Mouse (Mus musculus) G1E (cell line): ENCODE data around the gene G6pc. TPM values are rescaled to one million over a fixed set of nuclear protein-coding genes. Genes with fewer than 3 reads are reported as not detected.

Experiments
- ATAC-seq: 2 replicates; pipeline ENCODE4 v1.8.0; 2016; ENCODE audit warnings: mild to moderate bottlenecking; ENCODE audit not compliant: insufficient number of reproducible peaks, poor library complexity, low FRiP score, severe bottlenecking; ENCODE audit errors: extremely low read depth
- DNase-seq: peaks from one replicate; pipeline ENCODE4 v3.0.0; 2012; ENCODE audit warnings: low spot score
- H3K27me3 ChIP-seq: 2 replicates; pipeline ENCODE4 v1.6.1; 2012; ENCODE audit warnings: mild to moderate bottlenecking, low read length, inconsistent platforms; ENCODE audit not compliant: insufficient read depth
- H3K36me3 ChIP-seq: replicated peaks from 2 replicates; pipeline ENCODE3; 2012; ENCODE audit warnings: mild to moderate bottlenecking, inconsistent platforms
- H3K4me1 ChIP-seq: 2 replicates; pipeline ENCODE4 v1.6.1; 2012; ENCODE audit warnings: low read depth, low read length, inconsistent platforms, mixed read lengths; ENCODE audit not compliant: insufficient read depth
- H3K4me3 ChIP-seq: 2 replicates; pipeline ENCODE4 v1.5.1; 2012; ENCODE audit warnings: low read depth, mild to moderate bottlenecking, inconsistent platforms, low read length, moderate library complexity, mixed read lengths
- H3K9me3 ChIP-seq: replicated peaks from 2 replicates; pipeline ENCODE4 v1.6.1; 2012; ENCODE audit warnings: inconsistent platforms
- CTCF ChIP-seq: IDR thresholded peaks from 2 replicates; pipeline ENCODE4 v1.5.1; 2012; ENCODE audit warnings: low read depth, low read length, inconsistent platforms, mixed read lengths
- GATA1 ChIP-seq: IDR thresholded peaks from 2 replicates; pipeline ENCODE4 v1.6.1; 2012; ENCODE audit warnings: borderline replicate concordance, low read length, inconsistent platforms, mixed read lengths
- GATA2 ChIP-seq: IDR thresholded peaks from 2 replicates; pipeline ENCODE4 v1.6.1; 2012; ENCODE audit warnings: low read depth, low read length, inconsistent platforms, borderline replicate concordance
- POLR2AphosphoS5 ChIP-seq: IDR thresholded peaks from 2 replicates; pipeline ENCODE4 v1.6.1; 2012; ENCODE audit warnings: low read depth, low read length, inconsistent platforms; ENCODE audit not compliant: insufficient replicate concordance
- TAL1 ChIP-seq: conservative IDR thresholded peaks from 2 replicates; pipeline ENCODE4 v1.6.1; 2012; ENCODE audit warnings: low read depth, low read length, inconsistent platforms, mixed read lengths
- polyA plus RNA-seq: library from polyadenylated mRNA; stranded (reverse); fragments of >175 nt; gene quantifications from 2 replicates; pipeline ENCODE4 v1.2.3, GENCODE M21; 2012
- total RNA-seq, 2 experiments: library from RNA; stranded (forward) in 1 of 2; stranded (reverse) in 1 of 2; fragments of 200-1000 nt in 1 of 2; fragments of >200 nt in 1 of 2; fragmentation: Nextera tagmentation in 1 of 2; gene quantifications; 2 replicates each; pipeline ENCODE4 v1.2.3; 2014 to 2017

Gene G6pc
- total and polyA plus RNA-seq, 3 experiments, result 0.05 TPM; not detected in 2

GRCm38 (mm10) chr11:101395110-101395509 lies 27.7 kb downstream of the G6pc start:
- TF ChIP-seq TAL1 (no peak), CTCF (0 out of 2 replicates have a peak, but pooled peaks have one; percentile 37)
- ATAC-seq, result no peak
- no peak overlapping the region for H3K4me3 ChIP-seq
- peaks cover 3% of the 10 kb centered on the region; the same call in 1 of the 2 replicates for H3K4me1 ChIP-seq
- H3K9me3 ChIP-seq, result 0 out of 2 replicates have a peak, but pooled peaks cover 3% of the 10 kb centered on the region
- DNase-seq, result peak; percentile 26
- H3K27me3 ChIP-seq, result peaks cover 28% of the 10 kb centered on the region
- H3K36me3 ChIP-seq, result no peaks in the 10 kb centered on the region

GRCm38 (mm10) chr11:101415306-101415705 lies 47.9 kb downstream of the G6pc start:
- H3K4me1 ChIP-seq, result peaks cover 38% of the 10 kb centered on the region
- ATAC-seq (no peak), DNase-seq (no peak)
- peaks cover 50% of the 10 kb centered on the region for H3K36me3 ChIP-seq
- H3K27me3 ChIP-seq, result no peaks in the 10 kb centered on the region
- TF ChIP-seq GATA2 (no peak), GATA1 (no peak), POLR2AphosphoS5 (no peak), TAL1 (no peak), CTCF (no peak)
- no peak overlapping the region for H3K4me3 ChIP-seq
- no peaks in the 10 kb centered on the region for H3K9me3 ChIP-seq

DNA sequence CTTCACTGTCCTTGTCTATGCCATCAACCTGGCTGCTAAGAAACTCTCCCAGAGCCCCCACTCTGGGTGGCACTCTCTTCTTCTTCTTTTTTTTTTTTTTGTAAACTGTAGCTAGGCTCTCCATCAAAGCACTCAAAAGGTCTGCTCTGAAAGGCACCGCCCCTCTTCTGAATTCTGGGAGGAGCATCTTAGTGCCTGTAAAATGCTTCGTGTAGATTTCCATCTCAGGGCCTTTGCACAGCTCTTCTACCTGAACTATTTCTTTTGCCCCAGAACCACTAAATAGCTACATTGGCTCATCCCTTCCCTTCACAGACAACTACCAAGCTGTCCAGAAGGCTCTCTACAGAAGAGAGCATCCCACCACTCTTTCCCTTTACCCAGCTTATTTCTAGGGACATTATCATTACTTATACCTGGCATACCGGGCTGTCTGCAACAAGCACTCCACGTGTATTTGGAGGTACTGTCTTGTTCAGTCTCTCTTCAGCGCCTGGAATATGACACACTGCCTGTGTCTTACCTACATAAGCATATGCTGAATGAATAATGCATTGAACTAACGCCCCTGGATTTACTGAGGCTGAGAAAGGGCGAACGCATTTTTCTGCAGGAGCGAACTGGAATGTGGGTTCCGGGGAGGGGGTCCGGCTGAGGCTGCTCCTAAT lies 49.2 kb downstream of the G6pc start:
- Histone ChIP-seq H3K4me3 (peak overlapping the region; percentile 98), H3K4me1 (peaks cover 38% of the 10 kb centered on the region), H3K27me3 (no peaks in the 10 kb centered on the region), H3K36me3 (peaks cover 38% of the 10 kb centered on the region), H3K9me3 (no peaks in the 10 kb centered on the region)
- TF ChIP-seq POLR2AphosphoS5, result no peak
- no peak for TF ChIP-seq GATA2
- no peak for TF ChIP-seq GATA1
- no peak for TF ChIP-seq CTCF
- ATAC-seq (no peak), DNase-seq (peak; percentile 46)

DNA sequence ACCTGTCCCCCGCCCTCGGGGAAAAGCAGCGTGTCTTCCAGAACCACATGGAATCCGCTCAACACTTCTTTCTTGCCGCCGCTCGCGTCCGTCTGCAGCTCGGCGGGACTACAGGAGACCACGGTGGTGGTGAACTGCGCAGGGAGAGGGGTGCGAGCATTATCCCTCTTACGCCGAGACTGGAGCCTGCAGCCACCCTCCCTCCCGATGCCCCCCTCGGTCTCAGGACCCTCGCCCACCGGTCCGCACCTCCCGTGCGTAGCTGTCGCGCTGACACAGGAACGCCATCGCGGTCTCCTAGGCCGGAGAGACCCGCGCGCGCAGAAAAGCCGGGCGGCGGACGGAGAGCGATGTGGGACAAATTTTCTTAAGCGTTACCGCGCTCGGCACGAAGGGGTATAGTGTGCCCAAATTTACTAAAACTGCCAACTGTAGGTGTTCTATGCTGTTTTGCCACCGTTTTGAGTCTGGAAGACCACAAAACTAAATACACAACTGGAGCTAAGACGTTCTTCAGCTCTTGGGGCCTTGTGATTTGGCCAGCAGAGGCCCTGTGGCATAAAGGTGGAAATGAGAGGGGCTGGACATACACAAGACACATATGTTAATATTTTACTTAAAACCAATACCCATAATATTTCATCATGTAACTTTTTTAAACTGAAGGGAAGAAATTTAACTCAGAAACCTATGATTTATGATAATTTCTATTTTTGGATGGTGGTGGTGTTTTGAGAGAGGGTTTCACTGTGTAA lies 49.9 kb downstream of the G6pc start, which contains the start of gene Aarsd1:
Gene Aarsd1 (minus strand): TSS at position 515 of the 755 bp plus-strand sequence.
- peak; percentile 50 for DNase-seq
- H3K36me3 ChIP-seq, result peaks cover 31% of the 10 kb centered on the region
- peaks cover 44% of the 10 kb centered on the region for H3K4me1 ChIP-seq
- ATAC-seq, result peak; percentile 28
- H3K4me3 ChIP-seq, result peak within 1 kb of the TSS; percentile 98
- TF ChIP-seq CTCF (no peak), GATA1 (no peak), GATA2 (no peak), POLR2AphosphoS5 (no peak), TAL1 (no peak)
- H3K9me3 ChIP-seq, result no peaks in the 10 kb centered on the region
- no peaks in the 10 kb centered on the region for H3K27me3 ChIP-seq

GRCm38 (mm10) chr11:101418991-101419390 lies 51.6 kb downstream of the G6pc start:
- Histone ChIP-seq H3K4me1 (peaks cover 43% of the 10 kb centered on the region), H3K4me3 (no peak overlapping the region), H3K27me3 (no peaks in the 10 kb centered on the region), H3K36me3 (peaks cover 14% of the 10 kb centered on the region), H3K9me3 (no peaks in the 10 kb centered on the region)
- ATAC-seq (no peak), DNase-seq (no peak)
- no peak for TF ChIP-seq POLR2AphosphoS5
- TF ChIP-seq GATA2, result no peak
- TF ChIP-seq GATA1, result no peak
- no peak for TF ChIP-seq TAL1
- no peak for TF ChIP-seq CTCF

DNA sequence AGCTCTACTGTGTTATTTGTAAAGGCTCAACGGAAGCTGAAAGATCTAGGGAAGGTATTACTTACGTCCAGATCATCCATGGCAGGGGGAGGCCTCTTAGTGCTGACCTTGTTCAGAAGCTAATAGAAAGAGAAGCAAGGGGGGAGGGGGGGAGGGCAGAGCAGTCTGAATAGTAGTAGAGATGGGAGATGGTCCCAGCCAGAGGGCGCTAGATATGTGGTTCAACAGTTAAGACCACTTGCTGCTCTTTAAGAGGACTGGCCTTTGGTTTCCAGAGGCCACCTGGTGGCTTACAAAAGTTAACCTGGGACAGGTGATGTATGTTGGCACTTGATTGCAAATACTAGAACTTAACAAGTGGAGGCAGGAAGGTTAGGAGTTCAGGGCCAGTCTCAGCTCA lies 52.2 kb downstream of the G6pc start:
- no peak for ATAC-seq
- TF ChIP-seq GATA2 (no peak), GATA1 (no peak), CTCF (no peak)
- Histone ChIP-seq H3K4me1 (peaks cover 49% of the 10 kb centered on the region), H3K27me3 (no peaks in the 10 kb centered on the region), H3K9me3 (no peaks in the 10 kb centered on the region), H3K36me3 (peaks cover 9% of the 10 kb centered on the region), H3K4me3 (no peak overlapping the region)
- DNase-seq, result no peak
